Mouse (Mus musculus): ENCODE data around the gene Dglucy.
"Not testable (repeated sequence)": the region's sequence is repeated elsewhere in the genome, so short reads cannot be mapped to it uniquely, and the experiment has no call there.

Gene Dglucy

GRCm38 (mm10) chr12:100780416-100780815 is 1.6 kb downstream of the Dglucy start:
- no peak for DNase-seq (ENCODE audit: low spot score in 2 of 2)

GRCm38 (mm10) chr12:100781428-100782120 is 2.7 kb downstream of the Dglucy start:
- DNase-seq (ENCODE audit: low spot score in 2 of 2), result no peak

- no peak for DNase-seq (ENCODE audit: low spot score in 2 of 2)
These were observed 5.3 kb downstream of the Dglucy start for GRCm38 (mm10) chr12:100784152-100784551.

DNA sequence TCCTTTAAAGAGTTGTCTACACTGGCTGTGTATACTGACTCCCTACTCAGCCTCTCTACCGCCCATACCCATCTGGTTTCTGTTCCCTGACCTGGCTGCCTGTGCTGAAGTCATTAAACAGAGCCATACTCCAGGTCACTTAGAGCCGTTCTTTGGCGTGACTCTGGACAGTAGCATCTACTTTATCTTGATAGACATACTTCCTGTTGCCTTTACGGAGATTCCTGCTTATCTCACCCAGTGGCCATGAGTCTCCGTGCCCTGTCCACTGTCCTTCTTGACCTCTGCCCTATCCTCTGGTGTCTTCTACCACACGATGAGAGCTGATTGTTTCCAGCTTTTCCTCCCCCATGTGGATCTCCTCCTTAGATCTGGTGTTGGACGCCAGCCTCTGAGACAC is 6.5 kb downstream of the Dglucy start:
- no peak for DNase-seq (ENCODE audit: low spot score in 2 of 2)

- DNase-seq (ENCODE audit: low spot score in 2 of 2), result no peak
These were observed 11.2 kb downstream of the Dglucy start for GRCm38 (mm10) chr12:100789981-100790550.

DNA sequence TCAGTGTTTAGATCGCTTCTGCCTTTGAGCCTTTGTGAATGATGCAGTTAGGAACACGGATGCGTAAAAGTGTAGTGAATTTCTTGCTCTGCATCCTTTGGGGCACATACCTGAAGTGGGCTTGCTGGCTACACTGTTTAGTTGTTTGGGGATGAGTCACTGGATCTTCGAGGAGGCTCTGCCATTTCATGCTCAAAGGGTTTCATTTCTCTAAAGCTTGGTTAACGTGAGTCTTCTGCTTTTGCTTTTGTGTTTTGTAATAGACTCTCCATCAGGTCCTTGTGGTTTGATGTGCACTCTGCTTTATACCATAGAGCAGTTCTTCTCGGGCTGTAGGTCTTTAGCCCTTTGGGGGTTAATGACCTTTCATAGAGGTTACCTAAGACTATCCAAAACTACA is 12.6 kb downstream of the Dglucy start:
- no peak for DNase-seq (ENCODE audit: low spot score in 2 of 2)

DNA sequence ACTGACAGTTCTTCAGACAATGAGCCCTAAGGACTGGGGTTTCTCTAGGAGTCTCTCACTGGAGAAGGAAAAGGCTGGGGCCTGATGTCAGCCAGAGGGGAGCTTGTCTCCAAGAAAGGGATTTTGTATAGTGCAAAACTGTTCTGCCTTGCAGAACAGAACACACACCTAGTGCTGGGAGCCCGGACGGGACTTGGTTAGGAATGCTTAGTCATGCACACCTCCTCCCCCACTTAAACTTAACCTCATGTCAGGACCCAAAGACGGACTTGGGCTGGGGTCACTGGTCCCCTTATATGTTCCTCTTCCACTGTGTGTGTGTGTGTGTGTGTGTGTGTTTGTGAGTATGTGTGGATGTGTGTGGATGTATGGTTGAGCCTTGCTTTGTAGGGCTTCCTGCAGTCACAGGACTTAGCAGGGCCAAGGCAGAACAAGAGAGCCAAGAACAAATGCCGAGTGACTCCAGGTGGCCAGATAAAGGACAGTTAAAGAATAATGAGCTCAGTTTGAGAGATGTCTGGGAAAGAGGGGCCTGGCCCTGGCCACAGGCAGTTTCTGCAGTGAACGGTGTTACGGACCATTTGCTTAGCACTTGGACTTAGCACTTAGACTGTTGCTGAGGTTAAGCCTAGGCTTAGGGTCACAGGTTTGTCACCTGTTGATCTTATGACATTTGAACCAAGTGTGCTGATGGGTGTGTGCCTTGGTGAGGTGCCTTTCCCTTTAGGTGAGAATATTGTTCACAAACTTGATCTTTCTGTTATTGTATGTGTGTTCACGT is 15.8 kb downstream of the Dglucy start:
- DNase-seq (ENCODE audit: low spot score in 2 of 2), result no peak

DNA sequence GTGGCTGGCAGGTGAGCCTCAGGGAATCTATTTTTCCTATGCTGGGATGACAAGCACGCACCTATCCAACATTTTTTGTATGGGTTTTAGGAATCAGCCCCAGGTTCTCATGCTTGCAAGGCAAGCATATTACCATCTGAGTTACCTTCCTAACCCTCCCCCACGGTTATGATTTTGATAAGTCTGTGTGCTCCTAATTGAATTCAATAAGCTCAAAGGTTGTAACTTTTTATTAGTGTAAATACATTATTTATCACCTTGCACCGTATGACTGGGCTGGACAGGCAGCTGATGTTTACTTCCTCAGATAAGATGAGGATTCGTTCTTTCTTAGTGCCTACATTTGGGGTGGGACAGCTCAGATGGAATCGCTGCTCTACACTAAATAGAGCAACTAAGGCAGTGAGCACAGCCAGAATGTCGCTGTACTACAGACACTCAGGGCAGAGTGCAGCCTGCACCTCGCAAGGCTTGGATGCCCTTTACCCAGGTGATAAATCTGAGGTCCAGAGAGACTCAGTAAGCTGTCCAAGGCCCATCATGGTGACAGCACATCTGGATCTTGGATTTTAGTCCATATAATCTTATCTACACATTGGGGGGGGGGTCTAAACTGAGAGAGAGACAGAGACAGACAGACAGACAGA is 16.7 kb downstream of the Dglucy start:
- no peak for DNase-seq (ENCODE audit: low spot score in 2 of 2)

GRCm38 (mm10) chr12:100803391-100803790 is 24.5 kb downstream of the Dglucy start:
- not testable (repeated sequence) for DNase-seq (ENCODE audit: low spot score in 2 of 2)

DNA sequence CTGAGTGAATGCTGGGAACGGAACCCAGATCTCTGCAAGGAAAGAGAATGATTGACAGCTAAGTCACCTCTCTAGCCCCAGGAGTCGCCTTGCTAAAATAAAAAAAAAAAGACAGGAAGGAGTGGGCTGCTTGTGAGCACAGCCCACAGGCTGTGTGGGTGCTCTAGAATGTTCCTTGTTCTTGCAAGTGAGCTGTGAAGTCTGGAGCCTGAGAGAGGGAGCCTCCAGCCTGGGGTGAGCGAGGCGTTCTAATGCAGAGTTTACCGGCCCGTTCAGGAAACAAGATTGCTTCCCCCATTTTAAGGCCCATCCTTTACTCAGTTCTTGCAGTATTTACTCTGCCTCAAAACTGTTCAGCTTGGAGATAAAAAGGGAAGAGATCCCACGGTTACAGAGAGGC is 28.4 kb downstream of the Dglucy start:
- DNase-seq (ENCODE audit: low spot score in 2 of 2), result no peak

- no peak for DNase-seq (ENCODE audit: low spot score in 2 of 2)
These were observed 29.9 kb downstream of the Dglucy start for GRCm38 (mm10) chr12:100808609-100809280.

DNA sequence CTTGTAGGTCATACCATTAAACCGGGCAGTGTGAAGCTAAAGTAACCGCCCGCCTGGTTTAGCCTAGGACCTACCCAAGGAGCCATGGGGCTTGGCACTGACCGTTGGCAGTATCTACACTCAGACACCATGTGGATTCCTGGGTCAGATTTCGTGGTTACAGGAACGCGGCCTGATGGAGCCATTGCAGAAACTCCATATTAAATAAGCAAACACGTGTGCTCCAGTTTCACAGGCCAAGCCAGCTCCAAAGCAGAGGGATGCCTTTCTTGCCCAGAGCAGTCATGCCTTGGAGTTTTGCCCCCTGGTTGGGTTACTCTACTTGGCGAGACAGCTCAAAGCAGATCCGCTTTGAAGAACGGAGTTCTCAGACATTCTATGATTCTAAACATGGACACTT is 31.7 kb downstream of the Dglucy start:
- DNase-seq (ENCODE audit: low spot score in 2 of 2), result no peak

DNA sequence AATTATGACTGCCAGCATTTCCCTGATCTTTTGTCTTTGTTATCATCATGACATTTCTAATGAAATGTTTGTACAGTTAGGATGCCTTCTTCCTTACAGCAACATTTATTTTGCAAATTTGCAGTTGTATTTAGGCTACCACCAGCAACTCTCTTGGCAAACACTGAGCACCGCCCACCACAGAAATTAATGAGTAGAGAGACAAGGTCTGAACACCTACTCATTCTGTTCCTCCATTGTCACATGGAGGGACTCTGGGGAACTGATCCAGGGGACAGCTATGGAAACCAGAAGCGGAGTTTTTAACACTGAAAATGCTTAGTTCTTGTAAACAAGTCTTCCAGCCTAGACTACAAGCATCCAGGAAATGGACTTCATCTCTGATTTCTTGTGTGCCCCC is 35.0 kb downstream of the Dglucy start:
- no peak for DNase-seq (ENCODE audit: low spot score in 2 of 2)

DNA sequence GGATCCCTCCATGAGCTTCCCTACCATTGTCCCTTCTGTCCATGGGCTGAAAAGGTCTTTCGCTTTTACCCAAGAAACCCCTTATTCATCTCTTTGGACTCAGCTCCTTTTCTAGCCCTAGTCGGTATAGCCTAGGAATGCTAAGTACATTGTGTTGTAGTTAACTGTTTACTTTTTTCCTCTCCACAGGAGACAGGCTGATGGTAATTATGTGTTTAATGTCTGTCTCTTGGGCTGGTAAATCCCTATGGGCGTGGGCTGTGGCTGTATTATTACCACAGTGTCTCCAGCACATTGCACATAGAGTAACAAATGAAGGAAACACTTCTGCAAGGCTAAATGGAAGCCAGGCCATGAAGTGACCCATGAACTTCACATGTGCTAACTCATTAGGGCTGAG is 35.8 kb downstream of the Dglucy start:
- DNase-seq (ENCODE audit: low spot score in 2 of 2), result no peak

DNA sequence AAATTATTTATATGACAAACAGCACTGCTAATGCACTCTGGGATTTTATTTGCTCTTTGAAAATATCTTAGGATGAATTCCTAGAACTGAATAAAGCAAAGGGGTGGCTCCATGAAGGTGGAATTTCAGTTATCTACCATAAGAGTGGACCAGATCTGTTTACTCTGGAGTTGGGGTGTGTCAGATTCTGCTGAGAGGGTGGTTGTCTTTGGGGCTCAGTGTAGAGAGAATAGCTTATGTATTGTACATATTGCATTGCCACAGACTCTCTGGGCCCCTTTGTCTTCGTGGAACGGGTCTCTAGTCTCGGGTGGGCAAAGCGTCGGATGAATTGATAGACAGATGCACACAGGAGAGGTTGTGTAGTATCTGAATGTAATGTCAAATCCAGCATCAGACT is 38.0 kb downstream of the Dglucy start:
- no peak for DNase-seq (ENCODE audit: low spot score in 2 of 2)

GRCm38 (mm10) chr12:100819965-100820364 is 41.1 kb downstream of the Dglucy start:
- no peak for DNase-seq (ENCODE audit: low spot score in 2 of 2)

- no peak for DNase-seq (ENCODE audit: low spot score in 2 of 2)
These were observed 52.2 kb downstream of the Dglucy start for GRCm38 (mm10) chr12:100831021-100831420.

GRCm38 (mm10) chr12:100831629-100832325 is 52.9 kb downstream of the Dglucy start:
- no peak for DNase-seq (ENCODE audit: low spot score in 2 of 2)

DNA sequence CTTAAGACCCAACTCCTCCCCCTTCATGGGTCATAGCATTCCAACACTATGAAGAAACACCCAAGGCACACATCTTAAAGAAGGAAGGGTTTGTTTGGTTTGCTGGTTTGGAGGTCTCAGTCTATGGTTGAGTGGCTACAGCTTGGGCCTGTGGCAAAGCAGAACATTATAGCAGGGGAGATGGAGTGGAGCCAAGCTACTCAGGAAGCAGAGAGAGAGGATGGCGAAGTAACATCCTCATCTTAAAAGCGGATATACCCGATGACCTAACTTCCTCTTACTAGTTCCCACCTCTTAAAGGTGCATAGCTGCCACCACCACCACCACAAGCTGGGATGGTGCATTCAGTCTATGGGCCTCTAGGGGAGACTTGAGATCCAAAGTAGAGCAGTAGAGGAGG is 58.4 kb downstream of the Dglucy start:
- no peak for DNase-seq (ENCODE audit: low spot score in 2 of 2)

- peak in 1 of 2 experiments; percentile 37 for DNase-seq (ENCODE audit: low spot score in 2 of 2)
These were observed 60.3 kb downstream of the Dglucy start for GRCm38 (mm10) chr12:100839079-100839600.

- DNase-seq (ENCODE audit: low spot score in 2 of 2), result no peak
These were observed 61.1 kb downstream of the Dglucy start for GRCm38 (mm10) chr12:100839926-100840325.
